Mouse (Mus musculus) retina, adult 2 months (tissue): Measurements from ENCODE around the gene Pnma1.
"Not testable (repeated sequence)": the region's sequence is repeated elsewhere in the genome, so short reads cannot be mapped to it uniquely, and the experiment has no call there.

Source experiments
- DNase-seq: peaks from one replicate; pipeline ENCODE4 v3.0.0-alpha.2; 2012; ENCODE audit warnings: low read depth, low spot score

Gene Pnma1

GRCm38 (mm10) chr12:84107012-84107411 lies 41.3 kb downstream of the Pnma1 start:
- DNase-seq, result no peak

GRCm38 (mm10) chr12:84101493-84101845 lies 46.8 kb downstream of the Pnma1 start:
- no peak for DNase-seq

GRCm38 (mm10) chr12:84100604-84101492 lies 47.4 kb downstream of the Pnma1 start, which contains the start of gene Acot6:
TSS of gene Acot6 (plus strand) at chr12:84100654.
- not testable (repeated sequence) for DNase-seq

DNA sequence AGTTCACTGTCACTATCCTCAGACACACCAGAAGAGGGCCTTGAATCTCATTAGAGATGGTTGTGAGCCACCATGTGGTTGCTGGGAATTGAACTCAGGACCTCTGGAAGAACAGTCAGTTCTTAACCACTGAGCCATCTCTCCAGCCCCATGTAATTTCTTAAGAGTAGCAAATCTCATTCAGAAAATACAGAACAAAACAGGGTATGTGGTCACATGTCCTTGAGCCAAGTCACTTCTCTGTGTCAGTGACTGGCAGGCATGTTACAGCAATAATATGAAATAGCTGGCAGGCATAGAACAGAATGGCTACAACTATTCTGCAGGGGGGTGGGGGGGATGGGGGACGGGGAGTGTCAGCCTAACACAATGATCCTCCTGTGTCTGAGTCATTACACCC lies 48.2 kb downstream of the Pnma1 start:
- DNase-seq, result no peak

DNA sequence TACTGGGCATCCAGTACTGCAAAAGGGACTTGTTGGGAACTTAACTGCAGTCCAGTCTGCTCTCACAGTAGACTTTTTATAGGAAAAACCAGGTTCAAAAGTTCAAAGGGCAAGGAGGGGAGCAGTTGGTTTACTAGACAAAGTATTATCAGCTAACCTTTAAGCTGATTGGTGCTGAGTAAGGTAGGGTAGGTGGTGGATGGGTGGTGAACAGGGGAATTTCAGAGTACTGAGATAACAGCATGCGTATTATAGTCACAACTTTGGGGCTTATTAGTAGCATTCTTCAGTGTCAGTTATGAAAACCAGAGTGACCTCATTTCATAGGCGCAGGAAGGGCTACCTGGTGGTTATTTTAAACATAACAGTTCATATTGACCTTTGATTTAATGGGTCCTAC lies 48.7 kb downstream of the Pnma1 start:
- no peak for DNase-seq
